Mouse (Mus musculus) granulocyte monocyte progenitor cell, adult 5-6 weeks (primary cell): ENCODE results near the gene Nupr1l. TPM values are rescaled to one million over a fixed set of nuclear protein-coding genes. Genes with fewer than 3 reads are reported as not detected.
"Not testable (repeated sequence)": the region's sequence is repeated elsewhere in the genome, so short reads cannot be mapped to it uniquely, and the experiment has no call there.

Source experiments
- ATAC-seq: replicated peaks from 2 replicates; pipeline ENCODE4 v1.8.0; 2016; ENCODE audit warnings: mild to moderate bottlenecking, moderate TSS enrichment, inconsistent platforms; ENCODE audit not compliant: poor library complexity, severe bottlenecking
- total RNA-seq, 2 experiments: library from RNA; stranded (forward) in 1 of 2; stranded (reverse) in 1 of 2; fragments of 200-712, 200-1000 nt in 1 of 2; fragments of >200 nt in 1 of 2; fragmentation: Nextera tagmentation in 1 of 2; gene quantifications; 2 replicates each; pipeline ENCODE4 v1.2.3; 2014 to 2017

Nupr1l gene
- total RNA-seq, 2 experiments from 2014 or later = 0.21 to 0.72 TPM

DNA sequence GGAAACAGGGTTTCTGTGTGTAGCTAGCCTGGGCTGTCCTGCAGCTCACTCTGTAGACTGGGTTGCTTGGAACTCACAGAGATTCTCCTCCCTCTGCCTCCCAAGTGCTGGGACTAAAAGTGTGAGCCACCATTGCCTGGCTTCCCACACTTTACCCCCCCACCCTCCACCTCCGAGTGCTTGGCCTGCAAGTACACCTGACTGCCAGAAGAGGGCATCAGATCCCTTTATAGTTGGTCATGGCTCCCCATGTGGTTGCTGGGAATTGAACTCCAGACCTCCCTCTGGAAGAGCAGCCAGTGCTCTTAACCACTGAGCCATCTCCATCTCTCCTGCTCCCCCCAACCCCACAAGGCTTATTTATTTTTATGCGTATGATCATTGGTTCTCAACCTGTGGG is 5.7 kb downstream of the Nupr1l start:
- ATAC-seq = peak; percentile 97

DNA sequence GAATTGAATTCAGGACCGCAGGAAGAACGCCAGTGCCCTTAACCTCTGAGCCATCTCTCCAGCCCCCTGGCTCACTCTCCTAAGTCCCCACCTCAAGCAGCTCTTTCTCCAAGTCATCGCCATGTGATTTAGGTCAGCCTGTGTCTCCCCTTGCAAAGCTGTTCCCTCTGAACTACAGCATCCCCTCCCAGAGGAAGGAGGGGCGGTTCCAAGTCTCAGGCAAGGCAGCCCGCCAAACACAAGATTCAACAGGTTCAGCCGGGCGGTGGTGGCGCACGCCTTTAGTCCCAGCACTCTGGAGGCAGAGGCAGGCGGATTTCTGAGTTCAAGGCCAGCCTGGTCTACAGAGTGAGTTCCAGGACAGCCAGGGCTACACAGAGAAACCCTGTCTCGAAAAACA is 7.2 kb downstream of the Nupr1l start:
- not testable (repeated sequence) for ATAC-seq

DNA sequence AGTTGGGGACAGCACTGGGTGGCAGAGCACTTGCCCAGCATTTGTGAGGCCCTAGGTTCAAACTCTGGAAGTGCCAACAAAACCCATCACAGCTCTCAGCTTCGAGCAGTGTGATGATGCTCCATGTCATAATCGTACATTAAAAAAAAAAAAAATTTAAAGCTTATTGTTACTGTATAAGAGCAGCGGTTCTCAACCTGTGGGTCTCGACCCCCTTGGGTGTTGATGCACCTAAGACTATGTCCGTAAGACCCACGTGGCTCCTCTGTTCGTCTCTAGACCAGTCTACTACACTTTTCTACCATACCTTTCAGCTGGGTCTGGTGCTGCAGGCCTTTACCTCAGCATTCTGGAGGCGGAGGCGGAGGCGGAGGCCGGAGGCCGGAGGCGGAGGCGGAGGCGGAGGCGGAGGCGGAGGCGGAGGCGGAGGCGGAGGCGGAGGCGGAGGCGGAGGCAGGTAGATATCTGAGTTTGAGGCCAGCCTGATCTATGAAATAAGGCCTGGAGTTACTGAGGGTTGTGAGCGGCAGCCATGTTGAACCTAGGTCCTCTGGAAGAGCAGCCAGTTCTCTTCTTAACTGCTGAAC is 9.8 kb downstream of the Nupr1l start:
- no peak for ATAC-seq

DNA sequence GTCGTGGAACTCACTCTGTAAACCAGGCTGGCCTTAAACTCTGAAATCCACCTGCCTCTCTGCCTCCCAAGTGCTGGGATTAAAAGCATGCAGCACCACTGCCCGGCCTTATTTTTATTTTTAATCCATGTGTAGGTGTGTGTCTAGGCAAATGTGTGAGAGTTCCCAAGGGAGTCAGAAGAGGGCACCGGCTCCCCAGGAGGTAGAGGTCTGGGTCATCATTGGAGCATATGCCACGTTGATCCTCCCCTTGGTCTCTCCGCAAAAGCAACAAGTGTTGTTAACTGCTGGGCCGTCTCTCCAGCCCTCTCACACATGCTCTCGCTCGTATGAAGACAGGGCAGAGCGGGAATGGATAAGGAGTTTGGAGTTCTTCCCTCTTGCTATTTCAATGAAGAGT is 10.4 kb downstream of the Nupr1l start:
- ATAC-seq = no peak

DNA sequence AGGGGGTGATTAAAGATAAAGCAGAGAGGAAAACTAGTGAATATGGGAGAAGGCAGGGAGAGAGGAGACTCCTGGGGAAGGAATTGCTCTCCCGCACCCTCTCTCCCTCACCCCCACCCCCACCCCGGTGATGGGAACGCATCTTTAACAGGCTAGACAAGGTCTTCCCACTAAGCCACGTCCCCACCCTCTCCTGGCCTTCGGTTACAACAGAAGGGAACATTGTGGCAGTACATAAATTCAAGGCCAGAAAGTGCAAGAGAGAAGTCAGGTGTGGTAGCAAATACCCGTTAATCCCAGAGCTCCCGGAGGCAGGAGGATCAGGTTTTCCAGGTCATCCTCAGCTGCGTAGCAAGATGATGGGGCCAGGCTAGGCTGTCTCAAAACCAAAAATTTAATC is 11.0 kb downstream of the Nupr1l start:
- no peak for ATAC-seq

DNA sequence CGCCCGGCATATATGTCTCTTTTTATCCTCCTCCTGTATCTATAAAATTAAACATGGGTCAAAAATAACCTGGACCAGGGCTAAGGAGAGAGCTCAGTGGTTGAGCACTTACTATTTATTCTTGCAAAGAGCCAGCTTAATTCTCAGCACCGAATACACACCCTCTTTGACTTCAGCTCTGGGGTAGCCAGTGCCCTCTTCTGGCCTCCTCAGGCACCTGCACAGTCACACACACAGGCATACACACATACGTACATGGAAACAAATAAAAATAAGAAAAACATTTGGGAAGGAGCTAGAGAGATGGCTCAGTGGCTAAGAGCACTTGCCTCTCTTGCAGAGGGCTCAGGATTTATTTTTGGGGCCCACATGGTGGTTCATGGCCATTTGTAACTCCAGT is 13.6 kb downstream of the Nupr1l start:
- no peak for ATAC-seq

DNA sequence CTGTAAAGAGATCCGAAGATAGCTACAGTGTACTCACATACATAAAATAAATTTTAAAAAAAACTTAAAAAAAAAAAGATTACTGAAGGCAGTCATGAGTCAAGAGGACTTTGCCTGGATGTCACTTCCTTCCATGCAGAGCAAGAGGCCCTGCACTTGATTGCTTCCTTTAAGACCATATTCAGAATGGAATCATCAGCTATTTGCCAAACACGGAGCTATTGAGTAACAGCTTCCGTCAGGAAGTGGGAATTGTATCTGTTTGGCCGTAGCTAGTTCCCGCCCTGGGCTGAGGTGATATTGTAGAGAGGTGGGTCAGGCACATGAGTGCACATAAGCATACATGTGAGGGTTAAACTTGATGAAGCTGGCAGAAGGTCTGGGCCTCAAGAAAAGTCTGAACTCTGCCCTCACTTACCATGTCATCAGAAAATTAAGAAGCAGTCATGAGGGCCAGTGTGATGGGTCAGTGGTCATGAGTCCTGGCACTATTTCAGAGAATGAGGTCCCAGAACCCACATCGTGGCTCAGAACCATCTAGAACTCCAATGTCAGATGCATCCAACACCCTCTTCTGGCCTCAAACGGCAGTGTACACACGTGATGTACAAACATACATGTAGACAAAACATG is 16.6 kb downstream of the Nupr1l start:
- peak; percentile 88 for ATAC-seq

DNA sequence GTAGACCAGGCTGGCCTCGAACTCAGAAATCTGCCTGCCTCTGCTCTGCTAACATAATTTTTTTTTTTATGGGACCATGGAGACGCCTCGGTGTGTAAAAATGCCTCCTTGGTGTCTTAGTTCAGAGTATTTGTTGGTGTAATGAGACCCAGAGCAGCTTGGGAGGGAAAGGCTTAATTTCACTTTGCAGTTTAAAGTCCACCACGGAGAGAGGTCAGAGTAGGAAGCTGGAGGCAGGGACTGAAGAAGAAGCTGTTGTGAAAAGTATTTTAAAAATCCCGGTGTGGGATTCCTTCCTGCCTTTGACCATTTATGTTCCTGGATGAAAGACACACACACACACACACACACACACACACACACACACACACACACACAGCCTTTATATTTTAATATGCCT is 17.6 kb downstream of the Nupr1l start:
- ATAC-seq = no peak

DNA sequence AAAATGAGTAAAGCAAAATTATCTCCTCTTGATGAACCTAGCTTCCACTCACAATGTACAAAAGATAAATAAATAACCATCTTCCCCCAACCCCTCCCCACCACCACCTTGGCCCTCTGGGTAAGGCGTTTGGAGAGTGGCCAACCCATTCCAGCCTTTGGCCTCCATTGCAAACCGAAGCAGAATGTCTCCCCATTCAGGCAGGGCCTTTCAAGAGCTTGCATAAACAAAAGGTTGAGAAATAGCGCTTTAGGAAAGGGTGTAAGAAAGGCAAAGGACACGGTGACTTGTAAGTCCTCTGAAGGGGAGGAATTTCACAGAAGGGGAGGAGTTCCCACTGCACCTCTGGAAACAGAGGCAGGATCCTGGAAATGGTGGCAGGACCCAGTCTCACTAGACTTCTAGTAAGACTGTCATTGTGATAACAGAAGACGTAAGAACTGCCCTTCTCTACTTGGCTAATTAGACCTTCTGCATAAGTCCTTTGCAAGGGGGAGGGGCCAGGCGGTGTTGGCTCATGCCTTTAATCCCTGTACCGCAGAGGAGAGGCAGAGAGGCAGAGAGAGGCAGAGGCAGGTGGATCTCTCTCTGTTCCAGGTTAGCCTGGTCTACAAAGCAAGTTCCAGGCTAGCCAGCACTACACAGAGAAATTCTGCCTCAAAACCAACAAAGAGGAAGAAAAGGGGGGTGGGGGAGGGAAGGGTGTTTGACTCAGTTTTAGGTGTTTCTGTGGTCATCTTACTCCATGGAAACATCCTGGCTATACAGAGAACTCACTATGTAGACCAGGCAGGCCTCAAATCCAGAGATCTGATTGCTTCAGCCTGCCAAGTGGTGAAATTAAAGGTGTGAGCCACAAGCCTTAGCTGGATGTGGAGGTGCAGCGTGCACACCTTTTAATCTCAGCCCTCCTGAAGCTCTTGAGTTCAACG is 21.9 kb downstream of the Nupr1l start:
- peak; percentile 80 for ATAC-seq

DNA sequence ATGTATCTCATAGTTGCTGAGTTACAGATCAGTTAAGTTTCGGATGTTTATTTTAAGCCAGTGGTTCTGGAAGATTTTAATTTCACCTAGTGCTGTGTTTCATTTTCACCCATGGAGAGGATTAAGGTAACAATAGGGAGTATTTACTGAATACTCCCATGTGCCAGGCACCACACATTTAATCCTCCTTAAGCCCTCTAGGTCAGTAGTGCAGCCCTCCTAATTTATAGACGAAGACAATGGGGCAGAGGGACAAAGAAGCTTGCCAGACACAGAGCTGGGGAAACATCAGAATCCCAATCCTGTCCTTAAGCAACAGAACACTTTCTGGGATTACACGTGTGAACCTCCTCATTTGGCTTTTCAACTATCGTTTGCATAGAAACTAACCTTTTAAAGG is 28.6 kb downstream of the Nupr1l start:
- no peak for ATAC-seq

DNA sequence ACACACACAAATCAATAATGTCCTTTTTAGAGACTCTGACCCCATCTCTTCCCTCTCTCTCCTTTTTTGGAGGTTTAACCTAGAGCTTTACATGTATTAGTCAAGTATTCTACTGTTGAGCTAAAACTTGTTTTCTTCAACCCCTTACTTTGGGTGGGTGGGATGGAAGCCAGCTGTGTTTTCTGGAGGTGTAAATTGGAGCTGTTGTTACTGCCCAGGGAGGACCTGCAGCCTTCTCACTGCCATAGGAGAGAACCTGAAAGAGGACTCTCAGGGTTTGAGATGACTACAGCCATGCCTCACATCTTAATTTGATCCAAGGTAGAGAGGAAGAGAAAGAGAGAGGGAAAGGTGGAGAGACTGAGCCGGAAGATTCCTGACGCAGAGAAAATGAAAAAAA is 31.9 kb downstream of the Nupr1l start:
- ATAC-seq = no peak

DNA sequence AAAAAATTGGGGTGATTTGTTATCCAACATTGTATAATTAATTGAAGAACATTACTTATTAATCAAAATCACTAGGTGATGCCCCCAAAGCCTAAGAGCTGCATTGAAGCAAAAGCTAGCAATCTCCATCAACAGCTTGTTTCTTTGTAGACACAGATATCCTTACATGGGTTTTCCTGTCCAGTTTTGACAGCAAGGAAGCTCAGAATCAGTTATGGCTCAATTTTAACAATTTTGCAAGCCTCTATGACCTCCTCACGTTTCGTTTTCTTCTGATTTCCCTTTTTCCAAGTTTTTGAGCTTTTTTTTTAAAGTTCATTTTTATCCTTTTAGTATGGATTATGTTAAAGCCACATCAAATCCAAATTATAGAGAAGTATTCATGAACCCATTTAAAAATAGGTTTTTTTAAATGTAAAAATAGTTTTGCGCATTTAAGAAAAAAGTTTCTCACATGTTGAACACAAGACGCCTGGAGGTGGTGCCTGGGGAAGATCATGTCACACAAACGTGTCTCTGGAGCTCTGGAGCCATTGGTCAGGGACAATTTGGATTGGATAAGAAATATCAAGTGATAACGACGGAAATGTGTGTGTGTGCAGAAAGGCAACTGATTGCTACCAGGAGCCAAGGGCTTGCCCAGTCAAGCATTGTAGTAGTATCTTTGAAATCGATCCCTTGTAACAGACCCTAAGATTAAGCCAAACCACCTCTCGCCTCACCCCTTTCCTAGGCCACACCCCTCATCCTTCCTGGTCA is 32.6 kb downstream of the Nupr1l start:
- ATAC-seq = peak; percentile 48

DNA sequence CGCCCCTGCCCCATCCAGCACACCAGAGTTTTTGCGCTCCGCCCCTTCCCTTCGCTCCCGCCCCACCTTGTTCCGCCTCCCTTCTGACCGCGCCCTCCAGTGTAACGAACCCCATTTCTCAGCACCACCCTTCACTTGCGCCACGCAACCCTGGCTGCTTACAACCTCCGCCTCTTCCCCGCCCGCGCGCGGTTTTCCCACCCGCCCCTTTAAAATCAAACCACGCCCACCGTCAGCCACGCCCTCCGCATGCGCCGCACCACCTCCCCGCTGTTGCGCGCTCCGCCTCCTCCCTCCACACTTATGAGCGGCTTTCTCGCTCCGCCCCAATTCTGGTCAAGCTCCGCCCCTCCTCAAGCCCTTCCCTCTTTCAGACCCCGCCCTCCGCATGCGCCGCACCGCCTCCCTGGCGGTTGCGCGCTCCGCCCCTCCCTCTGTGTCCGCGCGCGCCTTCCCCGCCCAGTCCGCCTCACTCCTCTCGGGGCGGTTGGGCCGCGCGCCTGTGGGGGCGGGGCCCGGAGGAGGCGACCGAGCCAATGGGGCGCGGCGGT is 33.2 kb downstream of the Nupr1l start, which contains the start of gene Vkorc1l1:
Gene Vkorc1l1 (plus strand): TSS at position 476 of the 551 bp plus-strand sequence.
- peak; percentile 83 for ATAC-seq

DNA sequence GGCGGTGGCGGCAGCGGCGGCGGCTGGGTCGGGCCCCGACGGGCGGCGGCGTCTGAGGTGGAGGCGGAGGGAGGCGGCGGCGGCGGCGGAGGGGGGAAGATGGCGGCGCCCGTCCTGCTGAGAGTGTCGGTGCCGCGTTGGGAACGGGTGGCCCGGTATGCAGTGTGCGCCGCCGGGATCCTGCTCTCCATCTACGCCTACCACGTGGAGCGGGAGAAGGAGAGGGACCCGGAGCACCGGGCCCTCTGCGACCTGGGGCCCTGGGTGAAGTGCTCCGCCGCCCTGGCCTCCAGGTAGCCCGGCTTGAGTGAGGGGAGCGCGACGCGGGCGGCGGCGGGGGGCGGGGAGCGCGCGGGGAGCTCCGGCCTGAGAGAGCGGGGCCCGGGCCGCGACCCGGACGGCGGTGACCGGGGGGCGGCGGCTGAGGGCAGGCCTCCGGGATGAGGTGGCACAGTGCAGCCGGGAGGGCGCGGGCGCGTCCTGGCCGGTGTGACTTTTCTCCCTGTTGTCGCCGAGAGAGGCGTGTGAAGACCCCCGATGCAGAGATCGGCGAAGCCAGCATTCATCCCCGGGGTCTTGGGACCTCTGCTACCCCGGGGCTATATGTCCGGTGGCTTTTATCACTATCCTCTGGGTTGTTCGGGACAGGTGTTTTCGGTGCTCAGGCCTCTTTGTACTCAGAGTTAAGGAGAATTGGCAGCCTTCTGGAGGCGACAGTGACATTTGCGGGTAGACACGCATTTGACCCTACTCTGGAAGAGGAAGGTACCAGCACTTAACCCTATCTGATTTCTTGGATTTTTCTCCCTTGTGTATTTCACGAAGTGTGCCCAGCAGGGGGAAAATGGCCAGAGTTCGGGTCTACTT is 34.0 kb downstream of the Nupr1l start:
- not testable (repeated sequence) for ATAC-seq

DNA sequence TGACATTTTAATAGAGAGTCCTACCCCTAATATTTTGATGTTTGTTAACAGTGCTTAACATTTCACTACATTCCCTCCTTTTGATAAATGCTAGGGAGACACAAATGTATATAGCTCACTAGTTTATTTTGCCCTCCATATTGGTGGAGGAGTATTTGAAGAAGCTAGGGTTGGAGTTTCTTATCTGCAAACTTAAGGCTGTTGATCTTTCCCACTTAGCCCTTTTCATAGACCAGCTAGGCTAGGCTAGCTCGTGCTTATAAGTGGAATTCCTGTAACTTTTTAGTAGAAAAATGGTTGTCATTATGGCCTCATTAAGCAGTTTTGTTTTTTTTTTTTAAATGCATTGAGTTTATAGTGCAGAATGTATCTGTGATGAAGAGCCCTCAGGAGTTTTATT is 35.1 kb downstream of the Nupr1l start:
- ATAC-seq = no peak

DNA sequence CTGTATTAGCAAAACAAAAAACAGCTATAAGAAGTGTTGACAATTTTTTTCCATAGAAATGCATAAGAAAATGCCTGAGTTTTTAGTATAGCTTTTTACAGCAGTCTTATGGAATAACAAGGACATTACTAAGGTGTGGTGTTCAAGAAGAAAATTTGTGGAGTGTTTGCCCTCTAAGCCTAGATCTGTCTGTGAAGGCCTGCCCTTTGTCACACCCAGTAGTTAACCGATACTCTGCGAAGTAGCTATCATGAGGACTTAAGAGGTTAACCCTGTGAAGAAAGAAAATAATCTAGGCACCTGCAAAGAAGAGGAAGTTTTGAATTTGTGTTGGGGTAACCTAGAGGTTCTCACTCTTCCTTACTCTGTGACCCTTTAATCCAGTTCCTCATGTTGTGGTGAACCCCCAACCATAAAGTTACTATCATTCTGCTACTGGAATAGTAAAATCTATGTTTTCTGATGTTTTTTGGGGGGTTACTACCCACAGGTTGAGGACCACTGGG is 39.2 kb downstream of the Nupr1l start:
- peak; percentile 61 for ATAC-seq

DNA sequence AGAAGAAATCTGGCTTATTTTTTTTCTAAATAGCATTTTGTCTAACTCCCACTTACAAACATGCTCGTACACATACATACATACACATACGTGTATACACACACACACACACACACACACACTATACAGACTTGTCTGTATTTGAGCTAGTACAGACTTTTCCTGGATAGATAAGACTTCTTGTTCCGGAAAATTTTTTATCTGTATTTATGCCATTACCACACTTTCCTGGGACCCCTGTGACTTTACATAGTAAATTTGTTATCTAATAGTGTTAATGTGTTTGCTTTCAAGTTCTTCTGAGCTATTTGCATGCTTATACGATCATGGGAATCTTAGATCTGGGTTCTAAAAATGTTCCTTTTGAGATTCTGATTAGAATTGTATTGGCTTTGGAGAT is 43.8 kb downstream of the Nupr1l start:
- ATAC-seq = no peak

DNA sequence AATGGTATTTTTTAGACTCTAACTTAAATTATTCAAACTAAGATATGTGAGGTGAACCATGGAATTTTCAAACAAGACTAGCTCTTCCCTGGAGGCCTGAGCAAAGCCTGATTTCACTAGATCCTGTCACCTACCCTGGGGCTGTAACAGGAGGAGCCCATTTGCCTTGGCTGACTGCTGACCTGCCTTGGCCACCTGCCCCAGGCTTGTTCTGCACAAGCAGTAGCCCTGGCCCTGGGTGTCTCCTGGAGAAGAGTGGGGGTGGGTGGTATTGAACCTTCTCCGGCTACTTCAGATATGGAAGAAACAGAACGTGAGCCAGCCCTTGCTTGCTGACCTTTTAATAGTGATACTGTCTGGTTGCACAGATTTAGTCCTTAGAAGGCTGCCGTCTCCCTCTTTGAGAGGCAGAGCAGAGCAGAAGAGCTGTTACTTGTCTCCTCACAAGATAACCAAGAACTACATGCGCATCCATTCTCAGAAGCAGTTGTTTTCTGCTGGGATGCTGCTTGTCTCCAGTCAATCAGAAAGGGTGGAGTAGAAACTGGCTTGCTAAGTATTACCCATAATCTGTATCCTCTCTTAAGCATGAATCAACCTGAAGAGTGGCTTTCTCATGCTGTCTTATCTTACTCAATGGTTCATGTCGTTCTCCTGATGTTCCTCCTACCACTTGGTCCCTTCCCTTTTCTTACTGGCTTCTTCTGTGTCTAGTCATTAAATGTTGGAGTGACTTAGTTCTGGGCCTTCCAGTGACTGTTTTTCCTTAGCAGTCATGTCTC is 46.3 kb downstream of the Nupr1l start:
- peak; percentile 27; the same call in 1 of the 2 replicates for ATAC-seq
